Mouse (Mus musculus): ENCODE measurements around the gene Olfr70.

The Olfr70 gene

DNA sequence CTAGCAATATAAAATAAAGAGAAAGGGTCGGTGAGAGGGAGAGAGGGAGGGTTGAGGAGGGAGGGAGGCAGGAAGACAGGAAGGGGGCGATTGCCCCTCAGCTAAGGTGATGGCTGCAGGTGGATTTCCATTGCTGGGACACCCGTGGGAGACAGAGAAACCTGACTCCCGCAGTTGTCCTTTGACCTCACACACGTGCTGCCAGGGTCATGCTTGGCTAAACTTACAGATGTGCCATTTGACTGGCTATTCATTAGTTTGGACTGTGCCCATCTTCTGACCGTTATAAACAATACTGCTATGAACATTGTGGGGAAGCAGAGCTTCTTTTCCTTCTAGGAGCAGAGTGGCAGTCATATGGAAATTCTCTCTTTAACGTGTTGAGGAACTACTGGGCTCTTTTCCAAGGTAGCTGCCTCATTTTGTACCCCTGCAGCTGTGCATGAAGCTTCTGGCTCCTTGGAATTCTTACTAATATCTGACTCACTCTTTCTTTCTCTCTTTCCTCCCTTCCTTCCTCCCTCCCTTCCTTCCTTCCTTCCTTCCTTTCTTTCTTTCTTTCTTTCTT, 13.1 kb upstream of the Olfr70 start:
- DNase-seq (ENCODE audit: inconsistent age in 2 of 2, low spot score in 1 of 2): no peak

DNA sequence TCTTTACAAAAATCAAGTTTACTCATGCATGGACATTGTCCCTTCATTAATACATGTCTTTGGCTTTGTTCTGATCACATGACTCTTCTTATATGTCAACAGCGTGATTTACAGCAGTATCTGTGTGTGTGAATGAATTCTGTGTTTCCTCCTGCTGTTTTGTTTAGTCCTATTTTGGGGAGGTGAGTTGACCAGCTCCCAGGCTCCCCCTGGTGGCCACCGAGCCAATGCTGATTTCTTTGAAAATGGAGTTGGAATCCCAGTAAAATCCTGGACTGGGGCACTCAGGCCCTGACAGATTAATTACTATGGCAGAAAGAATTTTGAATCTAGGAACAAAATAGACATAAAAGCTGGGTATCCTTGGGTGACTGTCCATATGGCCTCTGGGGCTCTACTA, 11.2 kb upstream of the Olfr70 start:
- DNase-seq (ENCODE audit: inconsistent age in 2 of 2, low spot score in 1 of 2): peak; percentile 72 to 93

DNA sequence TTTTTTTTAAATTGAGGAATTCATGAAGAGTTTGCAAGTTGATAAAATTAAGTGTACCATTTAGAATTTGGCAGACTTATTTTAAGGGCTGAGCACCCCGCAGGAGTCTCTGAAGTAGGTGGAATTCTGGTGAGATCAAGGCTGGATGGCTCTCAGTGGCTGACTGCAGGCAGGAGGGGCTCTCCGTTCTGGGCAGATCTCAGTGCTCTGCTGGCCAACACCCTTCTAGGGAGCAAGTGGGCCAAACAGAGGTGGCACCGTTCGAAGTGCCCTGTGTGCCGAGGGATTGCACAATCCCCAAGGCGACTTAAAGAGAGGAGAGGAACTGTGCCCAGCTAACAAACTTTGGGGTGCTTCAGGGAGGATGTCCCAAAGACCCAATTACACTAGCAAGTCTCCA, 9.3 kb upstream of the Olfr70 start, which contains the start of gene Olfr71:
TSS of gene Olfr71 (minus strand) at position 387 of the 400 bp plus-strand sequence.
- DNase-seq (ENCODE audit: inconsistent age in 2 of 2, low spot score in 1 of 2): no peak

DNA sequence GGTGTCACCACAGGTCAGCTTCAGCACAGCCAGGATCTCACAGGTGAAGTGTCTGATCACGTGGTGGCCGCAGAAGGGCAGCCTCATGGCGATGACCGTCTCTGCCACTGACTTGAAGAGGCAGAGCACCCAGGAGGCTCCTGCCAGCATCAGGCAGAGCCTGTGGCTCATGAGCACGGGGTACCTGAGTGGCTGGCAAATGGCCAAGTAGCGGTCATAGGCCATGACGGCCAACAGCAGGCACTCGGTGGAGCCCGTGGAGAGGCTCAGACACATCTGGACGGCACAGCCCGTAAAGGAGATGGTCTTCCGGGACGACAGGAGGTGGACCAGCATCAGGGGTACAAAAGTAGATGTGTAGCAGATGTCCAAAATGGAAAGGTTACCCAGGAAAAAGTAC, 5.4 kb upstream of the Olfr70 start:
- no peak for DNase-seq (ENCODE audit: inconsistent age in 2 of 2, low spot score in 1 of 2)

DNA sequence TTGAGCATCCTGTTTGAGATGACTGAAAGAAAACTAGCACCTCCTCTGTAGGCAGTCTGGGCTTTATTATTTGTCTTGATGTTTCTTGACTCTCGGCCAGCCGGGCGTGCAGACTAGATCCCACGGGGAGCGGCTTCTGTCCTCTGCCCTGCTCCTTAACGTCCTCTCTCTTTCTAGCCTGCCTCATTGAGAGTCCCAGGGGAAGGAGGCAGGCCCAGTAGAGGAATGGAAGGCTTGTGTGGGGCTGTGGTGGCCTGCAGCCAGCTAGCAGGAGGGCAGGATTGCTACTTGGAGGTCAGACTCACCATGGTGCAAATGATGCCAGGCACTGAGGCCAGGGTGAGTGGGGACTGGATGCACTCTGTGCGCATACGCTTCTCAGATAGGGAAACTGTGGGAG, 3.2 kb upstream of the Olfr70 start:
- DNase-seq (ENCODE audit: inconsistent age in 2 of 2, low spot score in 1 of 2): peak in 1 of 2 experiments; percentile 57

DNA sequence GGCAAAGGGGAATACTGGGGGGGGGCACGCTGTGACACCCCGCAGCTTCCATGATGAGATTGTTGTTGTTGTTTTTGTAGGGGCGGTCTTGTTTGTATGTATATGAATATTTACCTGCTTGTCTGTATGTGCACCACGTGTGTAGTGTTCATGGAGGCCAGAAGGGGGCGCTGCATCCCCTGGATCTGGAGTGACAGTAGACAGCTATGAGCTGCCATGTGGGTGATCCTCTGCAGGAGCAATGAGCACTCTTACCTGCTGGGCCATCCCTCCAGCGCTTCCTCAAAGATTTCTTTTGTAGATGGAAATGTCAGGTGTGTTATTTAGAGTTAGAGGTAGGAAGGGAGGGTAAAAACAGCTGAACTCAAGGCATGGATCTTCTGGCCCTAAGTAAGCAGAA, 2.8 kb upstream of the Olfr70 start:
- no peak for DNase-seq (ENCODE audit: inconsistent age in 2 of 2, low spot score in 1 of 2)

DNA sequence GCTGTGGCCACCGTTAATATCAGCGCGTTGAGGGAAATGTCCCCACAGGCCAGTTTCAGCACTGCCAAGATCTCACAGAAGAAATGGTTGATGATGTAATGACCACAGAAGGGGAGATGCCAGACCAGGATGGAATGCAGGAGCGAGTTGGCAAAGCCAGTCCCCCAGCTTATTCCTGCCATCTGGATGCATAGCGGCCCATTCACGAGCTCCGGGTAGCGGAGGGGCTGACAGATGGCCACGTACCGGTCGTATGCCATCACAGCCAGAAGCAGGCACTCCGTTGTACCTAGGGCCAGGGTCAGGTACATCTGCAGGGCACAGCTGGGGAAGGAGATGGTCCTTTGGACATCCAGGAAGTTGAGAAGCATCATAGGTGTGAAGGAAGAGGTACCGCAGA, 4.0 kb downstream of the Olfr70 start:
- no peak for DNase-seq (ENCODE audit: inconsistent age in 2 of 2, low spot score in 1 of 2)

DNA sequence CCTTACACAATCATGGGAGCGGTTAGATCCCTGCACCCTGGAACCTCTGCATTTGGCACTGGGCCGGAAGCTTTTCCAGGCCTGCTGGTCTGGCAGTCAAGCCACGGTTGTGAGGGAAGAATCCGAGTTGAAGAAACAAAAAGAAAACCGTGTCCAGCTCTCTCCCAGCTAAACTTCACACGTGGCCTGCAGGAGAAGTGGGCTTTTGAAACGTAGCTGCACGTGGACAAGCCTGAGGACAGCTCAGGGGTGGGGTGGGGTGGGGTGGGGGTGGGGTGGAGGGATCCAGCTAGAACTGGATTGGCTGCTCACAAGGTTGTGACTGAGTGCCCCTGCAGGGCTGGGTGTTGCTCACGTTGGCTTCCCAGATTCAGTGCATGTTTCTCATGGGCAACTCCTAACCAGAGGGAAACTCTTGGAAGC, 5.3 kb downstream of the Olfr70 start:
- DNase-seq (ENCODE audit: inconsistent age in 2 of 2, low spot score in 1 of 2): peak in 1 of 2 experiments; percentile 67

DNA sequence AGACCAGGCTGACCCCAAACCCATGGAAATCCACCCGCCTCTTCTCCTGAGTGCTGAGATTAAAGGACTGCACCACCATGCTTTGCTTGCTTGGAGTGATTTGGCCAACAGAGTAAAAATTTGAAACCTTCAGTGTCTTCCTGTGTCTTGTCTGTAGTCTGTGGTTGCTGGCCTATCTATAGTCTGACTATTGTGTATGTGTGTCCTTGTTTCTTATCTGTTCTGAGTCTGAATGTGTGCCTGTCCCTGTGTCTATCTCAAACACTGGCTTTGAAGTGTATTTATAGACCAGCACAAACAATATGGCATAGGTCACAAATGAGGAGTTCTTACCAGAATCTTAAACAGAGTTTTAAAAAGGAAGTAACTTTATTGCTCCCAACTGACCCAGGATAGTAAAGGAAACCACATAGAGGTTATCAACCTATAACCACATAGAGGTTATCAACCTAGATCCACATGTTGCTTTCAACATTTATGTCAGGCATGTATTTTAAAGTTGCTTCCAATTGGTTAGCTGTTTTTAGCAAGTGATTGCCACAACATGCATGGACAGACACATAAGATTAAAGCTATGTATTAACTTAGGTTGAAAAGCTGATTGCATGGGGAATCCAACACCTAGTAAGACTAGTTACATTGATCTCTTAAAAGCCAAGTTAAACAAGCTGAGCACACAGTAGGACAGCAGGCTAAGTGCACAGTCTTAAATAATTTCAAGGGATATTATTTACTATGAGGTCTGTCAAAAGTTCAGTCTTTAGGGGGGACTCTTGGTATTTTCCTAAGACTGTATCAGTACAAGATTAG, 6.0 kb downstream of the Olfr70 start:
- DNase-seq (ENCODE audit: inconsistent age in 2 of 2, low spot score in 1 of 2): no peak

DNA sequence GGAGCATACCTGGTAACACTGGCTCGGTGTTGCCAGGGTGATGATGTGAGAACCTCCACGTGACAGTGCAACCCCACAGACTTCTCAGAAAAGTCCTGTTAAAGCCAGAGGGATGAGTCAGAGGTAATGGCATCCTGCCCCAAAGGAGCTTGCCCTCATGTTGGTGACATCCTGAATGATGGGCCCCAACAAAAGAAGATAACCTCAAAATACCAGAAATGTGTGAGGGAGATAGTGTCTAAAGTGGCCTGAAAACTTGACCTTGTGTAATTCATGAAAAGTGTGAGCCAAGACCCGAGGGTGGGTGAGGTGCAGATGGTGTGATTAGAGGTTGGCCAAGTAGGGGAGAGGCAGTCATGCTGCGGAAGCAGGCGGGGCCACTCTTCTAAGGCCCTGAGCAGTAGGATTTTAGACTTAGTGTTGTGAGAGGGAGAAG, 6.8 kb downstream of the Olfr70 start:
- peak; percentile 60 to 91 for DNase-seq (ENCODE audit: inconsistent age in 2 of 2, low spot score in 1 of 2)

DNA sequence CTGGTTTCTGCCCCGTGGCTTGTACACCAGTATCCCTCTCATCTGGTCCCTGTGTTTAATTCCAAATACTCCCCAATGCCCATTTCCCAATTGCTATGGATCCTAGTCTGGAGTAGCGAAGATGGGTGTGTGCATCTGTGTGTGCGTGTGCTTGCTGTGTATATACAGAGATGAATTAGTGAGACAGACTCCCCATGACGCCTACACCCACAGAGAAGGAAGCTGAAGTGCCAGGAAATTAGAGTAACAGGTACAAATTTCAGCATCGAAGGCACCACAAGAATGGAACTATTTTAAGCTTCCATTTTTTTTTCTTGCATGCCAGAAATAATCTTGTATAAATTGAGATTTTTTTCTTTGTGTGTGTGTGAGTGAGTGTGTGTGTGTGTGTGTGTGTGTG, 9.6 kb downstream of the Olfr70 start:
- DNase-seq (ENCODE audit: inconsistent age in 2 of 2, low spot score in 1 of 2): no peak

DNA sequence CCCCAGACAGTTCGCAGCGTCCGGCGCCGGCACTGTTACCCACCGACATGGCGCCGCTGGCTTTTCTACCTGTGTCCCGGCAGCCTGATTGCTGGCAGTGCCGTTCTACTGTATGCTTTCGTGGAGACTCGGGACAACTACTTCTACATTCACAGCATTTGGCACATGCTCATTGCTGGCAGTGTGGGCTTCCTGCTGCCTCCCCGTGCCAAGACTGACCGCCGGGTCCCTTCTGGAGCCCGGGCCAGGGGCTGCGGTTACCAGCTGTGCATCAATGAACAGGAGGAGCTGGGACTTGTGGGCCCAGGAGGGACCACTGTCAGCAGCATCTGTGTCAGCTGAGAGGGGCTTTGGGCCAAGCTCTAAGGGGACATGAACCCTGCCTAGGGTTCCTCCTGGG, 10.6 kb downstream of the Olfr70 start:
- DNase-seq (ENCODE audit: inconsistent age in 2 of 2, low spot score in 1 of 2): no peak

DNA sequence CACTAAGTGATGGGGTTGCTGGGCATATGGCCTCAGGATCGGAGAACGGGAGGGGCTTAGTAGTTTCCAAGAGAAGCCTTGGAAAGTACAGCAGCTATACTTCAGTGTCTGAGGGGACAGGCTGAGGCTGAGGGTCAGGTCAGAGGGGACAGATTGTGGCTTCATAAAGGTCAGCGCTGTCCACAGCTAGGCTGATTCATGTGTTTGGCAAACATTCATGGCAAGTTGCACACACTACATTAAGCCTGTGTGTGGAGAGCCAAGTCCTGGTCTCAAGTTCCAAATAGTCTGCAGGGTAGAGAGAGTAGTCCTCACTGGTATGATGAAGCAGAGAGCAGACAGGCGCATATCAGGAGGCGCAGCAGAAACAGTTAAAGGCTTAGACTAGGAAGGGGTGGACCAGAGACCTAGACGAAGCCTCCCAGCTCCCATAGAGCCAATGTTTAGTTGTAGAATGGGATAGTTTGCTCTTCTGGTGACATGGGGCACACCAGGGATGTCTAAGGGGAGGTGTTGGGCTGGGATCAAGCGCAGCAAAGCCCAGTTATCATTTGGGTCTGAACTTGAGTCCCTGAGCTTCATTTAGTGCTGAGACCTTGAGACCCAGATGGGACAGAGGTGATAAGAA, 21.1 kb downstream of the Olfr70 start:
- peak; percentile 80 to 89 for DNase-seq (ENCODE audit: inconsistent age in 2 of 2, low spot score in 1 of 2)

DNA sequence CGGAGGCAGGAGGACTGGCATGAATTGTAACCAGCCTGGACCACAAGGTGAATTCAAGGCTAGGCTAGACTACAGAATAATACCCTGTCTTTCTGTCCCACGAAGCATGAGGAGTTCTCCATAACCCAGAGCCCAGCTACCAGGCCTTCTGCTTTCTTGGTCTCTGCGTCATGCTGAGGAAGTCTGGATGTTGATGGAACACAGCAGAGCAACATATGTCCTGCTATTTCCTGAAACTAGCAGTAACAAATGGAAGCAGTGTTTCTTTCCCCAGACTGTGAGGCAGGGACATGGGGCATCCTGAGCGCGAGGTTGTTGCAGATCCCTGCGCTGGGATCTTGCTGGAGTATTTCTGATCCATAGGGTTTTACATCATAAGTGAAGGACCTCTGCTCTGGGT, 22.1 kb downstream of the Olfr70 start:
- DNase-seq (ENCODE audit: inconsistent age in 2 of 2, low spot score in 1 of 2): no peak

DNA sequence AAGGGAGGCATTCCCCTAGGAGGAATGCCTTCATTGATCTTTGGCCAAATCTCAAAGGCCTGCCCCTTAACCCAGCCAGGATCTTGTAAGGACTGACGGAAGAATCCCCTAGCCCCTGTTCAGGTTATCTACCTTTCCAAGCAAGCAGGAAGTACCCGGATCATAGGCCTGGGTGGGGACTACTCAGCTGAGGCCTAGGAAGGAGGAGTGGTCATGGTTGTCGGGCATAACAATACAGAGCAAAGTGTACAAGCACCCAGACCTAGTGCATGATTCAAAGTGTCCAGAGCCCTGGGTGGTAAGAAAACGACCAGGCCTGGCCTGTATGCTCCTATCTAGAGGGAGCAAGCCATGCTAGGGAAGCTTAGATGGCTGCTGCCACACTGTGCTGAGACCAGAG, 25.0 kb downstream of the Olfr70 start:
- no peak for DNase-seq (ENCODE audit: inconsistent age in 2 of 2, low spot score in 1 of 2)

DNA sequence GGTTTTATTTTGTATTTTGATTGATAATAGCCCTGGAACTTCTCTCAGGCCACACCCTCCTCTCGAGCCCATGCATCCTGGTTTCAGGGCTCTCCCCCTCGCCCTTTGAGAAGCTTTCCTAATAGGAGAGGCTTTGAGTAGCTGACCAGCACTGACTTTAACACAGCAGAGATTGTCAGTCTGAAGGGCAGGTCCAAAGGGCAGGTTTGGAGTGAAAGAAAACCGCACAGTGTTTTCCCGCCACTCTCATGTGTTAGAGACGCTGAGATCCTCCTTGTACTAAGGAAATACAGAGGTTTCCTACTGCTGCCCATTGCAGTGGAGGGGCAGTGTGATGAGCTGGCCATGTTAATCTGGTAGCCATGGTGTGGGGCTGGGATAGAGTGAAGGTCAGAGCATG, 25.6 kb downstream of the Olfr70 start:
- no peak for DNase-seq (ENCODE audit: inconsistent age in 2 of 2, low spot score in 1 of 2)

DNA sequence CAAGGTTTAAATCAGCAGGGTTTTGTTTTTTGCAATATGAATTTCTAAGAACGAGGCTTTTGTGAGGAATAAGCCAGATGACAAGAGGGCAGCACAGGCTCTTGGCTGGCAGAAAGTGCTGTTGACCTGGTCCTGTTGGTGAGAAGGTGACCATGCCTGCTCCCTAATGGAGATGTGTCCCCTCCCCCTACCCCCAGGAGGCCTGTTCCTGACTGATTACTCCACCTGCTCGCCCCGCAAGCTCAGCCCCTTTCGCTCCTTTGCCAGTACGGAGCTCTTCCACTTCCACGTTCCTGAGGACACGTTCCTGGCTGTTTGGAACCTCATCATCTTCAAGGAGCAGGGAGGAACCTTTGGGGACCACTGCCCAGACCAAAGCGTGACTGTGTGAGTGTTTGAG, 26.9 kb downstream of the Olfr70 start:
- no peak for DNase-seq (ENCODE audit: inconsistent age in 2 of 2, low spot score in 1 of 2)

DNA sequence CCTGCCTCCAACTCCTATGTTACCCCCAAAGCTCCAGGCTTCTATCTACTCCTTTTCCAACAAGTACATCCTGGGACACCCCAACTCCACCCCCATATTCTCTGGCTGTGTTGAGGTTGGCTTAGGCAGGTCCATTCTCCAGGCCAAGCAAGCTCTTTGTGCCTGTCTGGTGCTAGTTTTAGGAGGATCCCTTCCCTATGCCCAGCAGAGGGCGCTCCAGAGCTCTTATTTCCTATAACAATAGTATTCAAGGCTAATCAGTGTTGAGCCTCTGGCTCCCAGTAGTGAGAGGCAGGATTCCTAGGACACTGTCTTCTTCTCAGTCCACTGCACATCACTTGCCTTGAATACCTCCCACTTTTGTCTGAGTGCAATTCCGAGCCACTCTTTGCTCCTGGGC, 28.5 kb downstream of the Olfr70 start:
- DNase-seq (ENCODE audit: inconsistent age in 2 of 2, low spot score in 1 of 2): peak; percentile 86 to 96

DNA sequence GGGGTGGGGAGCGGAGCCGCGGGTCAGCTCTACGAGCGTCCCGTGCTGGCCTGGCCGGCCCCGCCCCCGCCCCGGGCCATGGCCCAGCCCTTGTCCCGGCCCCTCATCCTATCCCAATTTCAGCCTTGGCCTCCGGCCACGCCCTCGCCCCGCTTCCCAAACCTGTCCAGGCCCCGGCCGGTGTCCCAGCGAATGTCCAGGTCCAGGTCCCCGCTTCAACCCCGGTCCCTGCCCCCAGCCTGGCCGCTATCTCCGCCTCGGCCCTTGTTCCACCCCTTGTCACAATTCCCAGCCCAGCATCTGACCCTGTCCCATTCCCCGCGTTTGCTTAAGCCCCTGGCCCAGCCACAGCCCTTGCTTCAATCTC, 31.2 kb downstream of the Olfr70 start:
- DNase-seq (ENCODE audit: inconsistent age in 2 of 2, low spot score in 1 of 2): peak; percentile 83 to 95

DNA sequence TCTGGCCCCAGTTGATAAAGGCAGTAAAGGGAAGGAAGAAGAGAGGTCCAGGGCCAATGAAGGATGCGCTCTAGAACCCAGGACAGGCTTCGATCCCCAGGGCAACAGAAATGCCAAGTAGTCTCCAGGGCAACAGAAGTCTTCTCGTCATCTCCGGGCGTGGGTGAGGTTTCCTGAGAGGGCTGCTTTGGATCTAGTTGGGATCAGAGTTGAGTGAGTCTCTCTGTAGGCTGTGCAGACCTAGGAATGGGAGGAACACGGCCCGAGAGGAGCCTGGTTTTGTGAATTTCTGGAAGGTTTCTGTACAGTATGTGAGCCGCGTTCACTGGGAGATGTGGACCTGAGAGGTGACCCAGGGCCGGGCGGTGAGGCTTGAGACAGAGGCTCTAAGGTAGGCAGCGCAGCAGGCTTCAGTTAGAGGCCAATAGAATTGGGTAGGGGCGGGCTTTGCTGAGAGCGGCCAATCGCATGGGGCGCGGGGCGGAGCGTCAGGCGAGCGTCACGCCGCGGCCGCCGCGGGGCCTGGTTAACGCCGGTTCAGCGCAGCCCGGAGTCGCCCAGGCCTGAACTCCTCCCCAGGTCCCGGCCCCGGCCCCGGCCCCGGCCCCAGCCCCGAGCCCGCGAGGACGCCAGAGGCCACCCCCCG, 31.7 kb downstream of the Olfr70 start, which contains the start of the genes Tmem8b and Fam221b:
TSS of gene Tmem8b (plus strand) at position 190 of the 646 bp plus-strand sequence.
TSS of gene Fam221b (minus strand) at position 364 of the 646 bp plus-strand sequence.
- peak; percentile 92 to 97 for DNase-seq (ENCODE audit: inconsistent age in 2 of 2, low spot score in 1 of 2)

DNA sequence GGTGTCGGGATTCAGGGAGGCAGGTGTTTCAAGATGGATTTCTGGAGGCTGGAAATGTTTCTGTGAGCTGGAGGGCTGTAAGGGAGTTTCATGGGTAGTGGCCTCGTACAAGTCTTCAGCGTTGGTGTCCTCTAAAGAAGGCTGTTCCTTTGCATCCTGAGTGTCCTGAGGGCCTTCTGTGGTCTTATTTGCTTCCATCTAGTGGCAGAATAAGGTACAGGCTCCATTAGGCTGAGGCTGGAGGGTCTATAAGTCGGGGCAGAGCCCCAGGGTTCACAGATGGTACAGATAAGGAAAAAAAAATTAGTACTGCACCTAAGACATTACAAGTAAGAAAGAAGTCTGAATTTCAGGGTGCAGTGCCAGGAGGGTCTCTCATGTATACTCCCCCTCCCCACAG, 34.2 kb downstream of the Olfr70 start:
- peak in 1 of 2 experiments; percentile 67 for DNase-seq (ENCODE audit: inconsistent age in 2 of 2, low spot score in 1 of 2)

DNA sequence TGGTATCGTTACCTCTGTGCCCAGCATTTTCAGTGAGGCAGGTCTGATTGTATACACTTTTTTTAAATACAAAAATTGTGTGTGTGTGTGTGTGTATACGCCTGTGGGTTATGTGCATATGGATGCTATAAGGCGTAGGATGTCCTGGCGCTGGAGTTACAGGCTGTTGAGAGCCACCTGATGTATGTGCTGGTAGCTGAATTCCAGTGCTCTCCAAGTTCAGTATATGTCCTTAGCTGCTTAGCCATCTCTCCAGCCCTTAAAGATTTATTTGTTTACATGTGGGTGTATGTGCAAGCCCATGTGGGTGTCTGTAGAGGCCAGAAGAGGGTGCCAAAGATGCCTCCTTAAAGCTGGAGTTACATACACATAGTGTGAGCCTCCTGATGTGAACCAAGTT, 43.5 kb downstream of the Olfr70 start:
- DNase-seq (ENCODE audit: inconsistent age in 2 of 2, low spot score in 1 of 2): no peak

Data from adrenal gland, adult (tissue).